Mouse (Mus musculus): ENCODE results near the gene Manba. TPM values are rescaled to one million over a fixed set of nuclear protein-coding genes. Genes with fewer than 3 reads are reported as not detected.

Gene Manba
- polyA plus RNA-seq, 1 experiment from 2014 or later: 23.2 TPM

- Histone ChIP-seq H3K36me3 (ENCODE audit: control insufficient read depth, insufficient read depth, low read length) (no peaks in the 10 kb centered on the region), H3K9me3 (ENCODE audit: control insufficient read depth, low read length) (no peaks in the 10 kb centered on the region), H3K9ac (ENCODE audit: low read depth, low read length) (no peak overlapping the region), H3K4me1 (ENCODE audit: control insufficient read depth, insufficient read depth, low read length) (no peaks in the 10 kb centered on the region), H3K4me3 (ENCODE audit: low read length) (no peak overlapping the region), H3K4me2 (replicated peaks; ENCODE audit: low read depth, low read length) (no peak overlapping the region), H3K27ac (ENCODE audit: low read depth, low read length) (no peak overlapping the region), H3K27me3 (ENCODE audit: control insufficient read depth, insufficient read depth, low read length) (no peaks in the 10 kb centered on the region)
- 87% methylated on average over 7 of the region's 7 CpGs for WGBS
- ATAC-seq (ENCODE audit: low FRiP score, low TSS enrichment): no peak
Observed at GRCm38 (mm10) chr3:135529670-135530069, 44.3 kb downstream of the Manba start.

GRCm38 (mm10) chr3:135531762-135532161 lies 46.4 kb downstream of the Manba start:
- no peak for ATAC-seq (ENCODE audit: low FRiP score, low TSS enrichment)
- no peaks in the 10 kb centered on the region for H3K4me1 ChIP-seq (ENCODE audit: control insufficient read depth, insufficient read depth, low read length)
- H3K4me3 ChIP-seq (ENCODE audit: low read length): no peak overlapping the region
- H3K9me3 ChIP-seq (ENCODE audit: control insufficient read depth, low read length): no peaks in the 10 kb centered on the region
- no peak overlapping the region for H3K9ac ChIP-seq (ENCODE audit: low read depth, low read length)
- H3K27ac ChIP-seq (ENCODE audit: low read depth, low read length): no peak overlapping the region
- no peaks in the 10 kb centered on the region for H3K36me3 ChIP-seq (ENCODE audit: control insufficient read depth, insufficient read depth, low read length)
- no peaks in the 10 kb centered on the region for H3K27me3 ChIP-seq (ENCODE audit: control insufficient read depth, insufficient read depth, low read length)
- WGBS: 45% methylated on average over 2 of the region's 2 CpGs
- H3K4me2 ChIP-seq (replicated peaks; ENCODE audit: low read depth, low read length): no peak overlapping the region

- no peak overlapping the region for H3K4me2 ChIP-seq (replicated peaks; ENCODE audit: low read depth, low read length)
- H3K4me1 ChIP-seq (ENCODE audit: control insufficient read depth, insufficient read depth, low read length): no peaks in the 10 kb centered on the region
- H3K4me3 ChIP-seq (ENCODE audit: low read length): no peak overlapping the region
- H3K27me3 ChIP-seq (ENCODE audit: control insufficient read depth, insufficient read depth, low read length): no peaks in the 10 kb centered on the region
- H3K9me3 ChIP-seq (ENCODE audit: control insufficient read depth, low read length): no peaks in the 10 kb centered on the region
- H3K27ac ChIP-seq (ENCODE audit: low read depth, low read length): no peak overlapping the region
- no peaks in the 10 kb centered on the region for H3K36me3 ChIP-seq (ENCODE audit: control insufficient read depth, insufficient read depth, low read length)
- no peak; the same call in 1 of the 2 replicates for ATAC-seq (ENCODE audit: low FRiP score, low TSS enrichment)
- H3K9ac ChIP-seq (ENCODE audit: low read depth, low read length): no peak overlapping the region
- 88% methylated on average over 4 of the region's 5 CpGs for WGBS
Observed at GRCm38 (mm10) chr3:135534103-135534502, 48.7 kb downstream of the Manba start.

- H3K9me3 ChIP-seq (ENCODE audit: control insufficient read depth, low read length): no peaks in the 10 kb centered on the region
- no peaks in the 10 kb centered on the region for H3K36me3 ChIP-seq (ENCODE audit: control insufficient read depth, insufficient read depth, low read length)
- no peak overlapping the region for H3K4me3 ChIP-seq (ENCODE audit: low read length)
- no peaks in the 10 kb centered on the region for H3K27me3 ChIP-seq (ENCODE audit: control insufficient read depth, insufficient read depth, low read length)
- H3K9ac ChIP-seq (ENCODE audit: low read depth, low read length): no peak overlapping the region
- no peak overlapping the region for H3K27ac ChIP-seq (ENCODE audit: low read depth, low read length)
- H3K4me1 ChIP-seq (ENCODE audit: control insufficient read depth, insufficient read depth, low read length): peaks cover 10% of the 10 kb centered on the region; the same call in 1 of the 2 replicates
- H3K4me2 ChIP-seq (replicated peaks; ENCODE audit: low read depth, low read length): no peak overlapping the region
- WGBS: 64% methylated on average over 13 of the region's 13 CpGs
- no peak for ATAC-seq (ENCODE audit: low FRiP score, low TSS enrichment)
Observed at GRCm38 (mm10) chr3:135546212-135546923, 61.0 kb downstream of the Manba start.

- no peak overlapping the region for H3K4me3 ChIP-seq (ENCODE audit: low read length)
- 90% methylated on average over 8 of the region's 8 CpGs for WGBS
- no peak overlapping the region for H3K4me2 ChIP-seq (replicated peaks; ENCODE audit: low read depth, low read length)
- no peak overlapping the region for H3K9ac ChIP-seq (ENCODE audit: low read depth, low read length)
- no peak for ATAC-seq (ENCODE audit: low FRiP score, low TSS enrichment)
- 0 out of 2 replicates have a peak, but pooled peaks cover 8% of the 10 kb centered on the region for H3K4me1 ChIP-seq (ENCODE audit: control insufficient read depth, insufficient read depth, low read length)
- H3K36me3 ChIP-seq (ENCODE audit: control insufficient read depth, insufficient read depth, low read length): no peaks in the 10 kb centered on the region
- H3K9me3 ChIP-seq (ENCODE audit: control insufficient read depth, low read length): no peaks in the 10 kb centered on the region
- H3K27me3 ChIP-seq (ENCODE audit: control insufficient read depth, insufficient read depth, low read length): no peaks in the 10 kb centered on the region
- H3K27ac ChIP-seq (ENCODE audit: low read depth, low read length): no peak overlapping the region
Observed at GRCm38 (mm10) chr3:135547298-135547697, 61.9 kb downstream of the Manba start.

- no peak overlapping the region for H3K4me3 ChIP-seq (ENCODE audit: low read length)
- no peaks in the 10 kb centered on the region; the same call in 1 of the 2 replicates for H3K9me3 ChIP-seq (ENCODE audit: control insufficient read depth, low read length)
- H3K36me3 ChIP-seq (ENCODE audit: control insufficient read depth, insufficient read depth, low read length): no peaks in the 10 kb centered on the region
- H3K27me3 ChIP-seq (ENCODE audit: control insufficient read depth, insufficient read depth, low read length): no peaks in the 10 kb centered on the region
- H3K27ac ChIP-seq (ENCODE audit: low read depth, low read length): no peak overlapping the region
- 72% methylated on average over 5 of the region's 5 CpGs for WGBS
- H3K9ac ChIP-seq (ENCODE audit: low read depth, low read length): no peak overlapping the region
- no peak overlapping the region for H3K4me2 ChIP-seq (replicated peaks; ENCODE audit: low read depth, low read length)
- no peak for ATAC-seq (ENCODE audit: low FRiP score, low TSS enrichment)
- H3K4me1 ChIP-seq (ENCODE audit: control insufficient read depth, insufficient read depth, low read length): no peaks in the 10 kb centered on the region
Observed at GRCm38 (mm10) chr3:135552874-135553273, 67.5 kb downstream of the Manba start.

GRCm38 (mm10) chr3:135555192-135555591 lies 69.8 kb downstream of the Manba start:
- no peaks in the 10 kb centered on the region for H3K4me1 ChIP-seq (ENCODE audit: control insufficient read depth, insufficient read depth, low read length)
- 50% methylated on average over 6 of the region's 6 CpGs for WGBS
- no peak overlapping the region for H3K4me2 ChIP-seq (replicated peaks; ENCODE audit: low read depth, low read length)
- H3K4me3 ChIP-seq (ENCODE audit: low read length): no peak overlapping the region
- no peaks in the 10 kb centered on the region; the same call in 1 of the 2 replicates for H3K9me3 ChIP-seq (ENCODE audit: control insufficient read depth, low read length)
- ATAC-seq (ENCODE audit: low FRiP score, low TSS enrichment): no peak
- no peaks in the 10 kb centered on the region for H3K27me3 ChIP-seq (ENCODE audit: control insufficient read depth, insufficient read depth, low read length)
- H3K9ac ChIP-seq (ENCODE audit: low read depth, low read length): no peak overlapping the region
- no peak overlapping the region for H3K27ac ChIP-seq (ENCODE audit: low read depth, low read length)
- H3K36me3 ChIP-seq (ENCODE audit: control insufficient read depth, insufficient read depth, low read length): no peaks in the 10 kb centered on the region

- WGBS: 75% methylated on average over 7 of the region's 7 CpGs
- Histone ChIP-seq H3K4me1 (ENCODE audit: control insufficient read depth, insufficient read depth, low read length) (no peaks in the 10 kb centered on the region), H3K9me3 (ENCODE audit: control insufficient read depth, low read length) (no peaks in the 10 kb centered on the region; the same call in 1 of the 2 replicates), H3K27me3 (ENCODE audit: control insufficient read depth, insufficient read depth, low read length) (no peaks in the 10 kb centered on the region), H3K27ac (ENCODE audit: low read depth, low read length) (no peak overlapping the region), H3K4me2 (replicated peaks; ENCODE audit: low read depth, low read length) (no peak overlapping the region), H3K36me3 (ENCODE audit: control insufficient read depth, insufficient read depth, low read length) (no peaks in the 10 kb centered on the region), H3K9ac (ENCODE audit: low read depth, low read length) (no peak overlapping the region), H3K4me3 (ENCODE audit: low read length) (no peak overlapping the region)
- ATAC-seq (ENCODE audit: low FRiP score, low TSS enrichment): no peak
Observed at GRCm38 (mm10) chr3:135556052-135556587, 70.7 kb downstream of the Manba start.

- Histone ChIP-seq H3K36me3 (ENCODE audit: control insufficient read depth, insufficient read depth, low read length) (no peaks in the 10 kb centered on the region), H3K4me3 (ENCODE audit: low read length) (no peak overlapping the region), H3K9ac (ENCODE audit: low read depth, low read length) (no peak overlapping the region), H3K27ac (ENCODE audit: low read depth, low read length) (no peak overlapping the region), H3K27me3 (ENCODE audit: control insufficient read depth, insufficient read depth, low read length) (no peaks in the 10 kb centered on the region), H3K9me3 (ENCODE audit: control insufficient read depth, low read length) (no peaks in the 10 kb centered on the region; the same call in 1 of the 2 replicates), H3K4me1 (ENCODE audit: control insufficient read depth, insufficient read depth, low read length) (no peaks in the 10 kb centered on the region), H3K4me2 (replicated peaks; ENCODE audit: low read depth, low read length) (no peak overlapping the region)
- whole genome bisulfite sequencing: 90% methylated on average over 12 of the region's 12 CpGs
- ATAC-seq (ENCODE audit: low FRiP score, low TSS enrichment): no peak
Observed at GRCm38 (mm10) chr3:135556851-135557662, 71.6 kb downstream of the Manba start.
